Mouse (Mus musculus): ENCODE measurements around the gene Sag. TPM values are rescaled to one million over a fixed set of nuclear protein-coding genes. Genes with fewer than 3 reads are reported as not detected.

The Sag gene
- total RNA-seq (2023) = 5.4 to 7.4 TPM (median 7.2 TPM) in 4 replicates

GRCm38 (mm10) chr1:87803576-87803975, at the start of gene Sag:
TSS of gene Sag (plus strand) at chr1:87803680.

GRCm38 (mm10) chr1:87755641-87756470, 47.6 kb upstream of the Sag start, which contains the start of gene Atg16l1:
TSS of gene Atg16l1 (plus strand) at chr1:87755870.

GRCm38 (mm10) chr1:87852892-87853600, 49.6 kb downstream of the Sag start, which contains the start of gene Dgkd:
TSS of gene Dgkd (plus strand) at chr1:87853287.

Other genes starting within 250 kb of the Sag start
- 0.49 to 0.75 TPM in 2 of 4 replicates, not detected in the others for gene Ngef, start 229.8 kb upstream of the Sag start, total RNA-seq (2023)
- gene Inpp5d, start 183.4 kb upstream of the Sag start, total RNA-seq (2023) = 668 to 754 TPM (median 723 TPM) in 4 replicates
- gene Atg16l1, start 47.8 kb upstream of the Sag start, total RNA-seq (2023) = 92.5 to 106 TPM (median 101 TPM) in 4 replicates
- gene Dgkd, start 49.6 kb downstream of the Sag start, total RNA-seq (2023) = 462 to 509 TPM (median 484 TPM) in 4 replicates
- 18.8 to 23.7 TPM (median 19.7 TPM) in 4 replicates for gene Usp40, start 204.9 kb downstream of the Sag start, total RNA-seq (2023)